Mouse (Mus musculus): ENCODE data around the gene Zfp687.

The Zfp687 gene

GRCm38 (mm10) chr3:94960322-94960721, 54.9 kb downstream of the Zfp687 start:
- no peak for DNase-seq (ENCODE audit: low spot score)

- DNase-seq (ENCODE audit: low spot score) = no peak
Measured at GRCm38 (mm10) chr3:94959871-94960270, 55.4 kb downstream of the Zfp687 start.

GRCm38 (mm10) chr3:94958295-94958694, 57.0 kb downstream of the Zfp687 start:
- no peak for DNase-seq (ENCODE audit: low spot score)

Data from testis, postnatal 10 days (tissue).